Mouse (Mus musculus): Measurements from ENCODE around the gene Dpp6.

The Dpp6 gene

DNA sequence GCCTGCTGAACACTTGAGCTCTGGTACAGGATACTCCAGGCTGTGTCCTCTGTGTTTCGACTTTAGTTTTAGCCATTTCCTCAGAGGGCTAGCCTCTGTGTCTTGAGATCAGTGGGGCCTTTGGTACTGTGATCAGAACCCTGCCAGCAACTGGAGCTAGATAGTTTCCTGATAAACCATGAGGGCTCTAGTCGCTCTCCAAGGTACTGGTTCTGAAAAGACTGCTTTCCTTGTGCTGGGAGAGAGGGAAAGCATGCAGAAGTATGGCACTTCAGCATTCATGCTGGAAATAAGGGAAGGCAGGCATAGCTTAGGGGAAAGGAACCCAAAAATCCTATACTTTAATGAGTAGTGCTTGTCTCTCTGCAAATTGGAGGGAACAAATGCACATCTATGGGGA is 548.9 kb downstream of the Dpp6 start:
- no peak for DNase-seq (ENCODE audit: low spot score in 2 of 2)

DNA sequence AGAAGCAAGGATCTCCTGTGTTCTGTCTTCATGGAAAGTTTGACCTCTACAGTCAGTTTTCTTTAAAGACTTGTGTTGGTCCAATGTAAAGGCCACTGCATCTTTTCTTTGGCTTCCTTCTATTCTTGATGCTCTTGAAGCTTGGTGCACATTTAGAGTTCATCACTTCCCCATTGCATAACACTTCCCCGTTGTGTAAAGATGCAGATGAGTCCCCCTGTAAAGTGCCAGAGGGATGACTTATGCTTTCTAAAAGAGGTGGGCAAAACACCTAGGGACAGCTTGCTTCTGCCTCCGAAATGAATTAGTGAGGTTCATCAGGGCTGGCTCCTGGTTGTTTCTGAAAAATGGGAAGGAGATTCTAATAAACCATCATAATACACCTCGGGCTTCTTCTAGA is 553.8 kb downstream of the Dpp6 start:
- no peak for DNase-seq (ENCODE audit: low spot score in 2 of 2)

DNA sequence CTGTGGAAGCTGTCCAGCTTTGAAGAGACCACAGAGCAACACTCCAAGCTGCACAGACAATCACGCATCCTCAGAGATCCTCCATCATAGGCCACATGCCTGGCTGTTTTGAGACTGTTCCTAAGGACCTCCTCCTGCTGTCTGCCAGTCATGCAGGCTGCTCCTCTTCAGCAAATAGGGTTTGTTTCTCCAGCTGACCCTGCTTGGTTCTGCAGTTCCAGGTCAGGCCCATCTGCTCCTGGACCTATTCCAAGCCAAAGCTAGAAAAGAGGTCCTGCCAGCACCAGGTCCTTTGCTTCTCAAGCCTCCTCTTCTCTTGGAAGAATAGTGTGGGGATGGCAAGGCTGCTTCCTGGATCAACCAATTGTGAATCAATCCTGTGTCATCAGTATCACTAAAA is 556.9 kb downstream of the Dpp6 start:
- no peak for DNase-seq (ENCODE audit: low spot score in 2 of 2)

DNA sequence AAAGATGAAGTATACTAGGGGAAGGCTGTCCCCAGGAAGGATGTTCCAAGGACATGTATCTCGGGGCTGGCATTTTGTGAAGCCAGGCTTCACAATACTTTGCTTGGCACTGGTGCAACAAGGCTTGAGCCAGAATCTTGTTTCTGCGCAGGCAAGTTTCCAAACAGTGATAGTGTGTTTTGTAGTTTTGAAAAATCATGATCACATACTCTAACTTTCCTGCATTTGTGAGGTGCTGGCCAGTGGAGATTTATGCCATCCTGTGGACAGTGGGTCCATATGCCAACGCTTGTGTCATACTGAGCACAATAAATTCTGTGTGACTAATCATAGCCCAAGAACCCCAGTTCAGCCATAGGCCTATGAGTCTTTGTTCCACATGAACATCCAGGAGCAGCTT is 558.8 kb downstream of the Dpp6 start:
- peak; percentile 34 to 44 for DNase-seq (ENCODE audit: low spot score in 2 of 2)

DNA sequence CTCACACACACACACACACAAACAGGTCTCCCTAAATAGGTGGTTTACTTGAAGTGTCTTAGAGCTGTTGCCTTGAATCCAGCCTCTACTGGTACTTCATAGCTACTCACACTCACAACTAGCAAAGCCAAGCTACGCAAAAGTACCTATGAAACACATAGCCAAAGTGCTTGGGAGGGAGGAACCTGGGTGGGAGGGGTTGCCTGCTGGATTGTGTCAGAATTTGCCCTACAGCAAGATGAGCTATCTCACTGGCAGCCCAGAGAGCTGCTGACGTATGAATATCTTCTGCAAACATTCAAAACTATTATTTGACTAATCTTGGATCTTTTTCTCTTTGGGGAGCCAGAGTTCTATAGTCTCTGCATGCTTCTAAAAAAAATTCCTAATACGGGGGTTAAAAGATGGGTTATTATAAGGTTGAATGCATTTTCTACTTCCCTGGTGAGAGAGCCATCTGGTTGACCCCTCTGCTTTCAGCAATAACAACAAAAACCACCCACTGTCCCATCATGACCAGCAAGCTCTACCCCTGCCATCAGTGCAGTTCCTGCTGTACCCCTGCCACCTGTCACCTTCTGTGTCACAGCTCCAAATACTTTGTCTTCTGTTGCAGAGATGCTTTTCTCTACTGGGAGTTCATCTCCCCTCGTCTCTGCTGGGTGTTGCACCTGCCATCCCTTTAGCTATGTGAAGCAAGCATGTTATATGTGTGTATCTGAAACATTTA is 563.8 kb downstream of the Dpp6 start:
- no peak for DNase-seq (ENCODE audit: low spot score in 2 of 2)

DNA sequence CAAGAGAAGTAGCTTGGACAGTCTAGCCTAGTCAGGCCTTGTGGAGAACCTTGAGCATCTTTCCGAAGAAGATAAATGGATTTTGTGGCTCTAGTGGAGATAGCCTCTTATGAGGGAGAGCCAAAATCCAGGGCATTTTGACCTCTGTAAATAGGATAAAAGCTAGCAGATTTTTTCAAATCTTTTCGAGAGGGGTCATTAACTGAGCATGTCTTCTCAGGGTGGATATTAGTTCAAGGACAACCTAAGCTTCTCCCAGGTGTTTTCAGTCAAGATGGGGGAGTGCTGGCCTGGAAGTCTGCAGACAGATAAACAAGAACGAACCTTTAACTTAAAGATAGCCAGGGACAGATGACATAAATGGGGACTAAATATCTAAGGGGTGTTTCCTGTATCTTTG is 581.4 kb downstream of the Dpp6 start:
- DNase-seq (ENCODE audit: low spot score in 2 of 2) = no peak

DNA sequence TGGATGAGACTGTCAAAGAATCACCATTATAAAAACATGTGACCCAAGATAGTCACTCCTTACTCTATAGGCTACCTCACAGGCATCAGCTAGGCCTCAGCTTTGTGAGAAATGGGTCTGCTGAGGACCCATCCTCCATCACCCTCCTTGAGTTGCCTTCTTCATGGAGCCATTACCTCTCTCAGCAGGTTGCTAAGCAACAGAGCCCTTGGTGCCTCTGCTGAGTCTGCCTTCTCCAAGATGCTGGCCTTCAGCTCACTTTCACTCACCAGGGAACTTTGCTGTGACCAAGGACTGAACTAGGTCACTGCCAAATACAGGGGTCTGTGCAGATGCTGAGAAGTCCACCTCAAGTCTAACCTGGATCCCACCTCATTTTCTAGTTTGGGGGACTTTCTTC is 582.1 kb downstream of the Dpp6 start:
- DNase-seq (ENCODE audit: low spot score in 2 of 2) = no peak

DNA sequence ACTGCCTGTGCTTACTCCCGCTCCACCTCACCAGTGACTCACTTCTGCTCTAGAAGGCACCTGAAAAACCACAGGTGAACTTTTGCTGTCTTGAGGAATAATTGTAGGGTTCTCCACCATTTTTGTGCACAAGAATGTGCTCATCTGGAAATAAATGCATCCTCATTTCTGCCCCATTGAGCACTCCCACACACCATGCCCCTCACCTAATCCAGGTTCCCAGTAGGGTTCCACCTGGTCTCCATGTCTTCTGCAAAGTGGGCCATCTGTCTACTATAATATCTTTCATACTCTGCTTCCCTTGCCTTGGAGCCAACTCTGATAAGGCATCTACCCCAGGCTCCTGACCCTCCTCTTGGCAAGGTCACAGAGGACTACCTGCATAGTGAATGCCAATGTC is 585.6 kb downstream of the Dpp6 start:
- no peak for DNase-seq (ENCODE audit: low spot score in 2 of 2)

DNA sequence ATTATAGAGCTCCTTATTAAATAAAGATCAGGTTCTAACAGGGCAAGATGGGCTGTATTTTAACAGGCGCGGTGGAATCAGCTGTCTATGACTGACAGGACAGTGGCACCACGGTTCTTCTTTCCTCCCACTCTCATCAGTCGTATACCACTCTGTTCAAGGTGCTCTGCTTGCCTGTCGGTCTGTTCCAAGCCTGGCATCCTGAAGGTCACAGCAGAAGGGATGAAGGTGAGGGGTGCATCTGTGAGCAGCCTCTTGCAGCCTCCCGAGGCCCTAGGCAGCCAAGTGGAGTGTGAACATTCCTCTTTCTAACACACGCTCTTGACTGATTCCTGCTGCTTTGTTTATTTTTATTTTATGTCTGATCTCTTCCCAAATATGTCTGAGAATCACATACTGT is 591.9 kb downstream of the Dpp6 start:
- no peak for DNase-seq (ENCODE audit: low spot score in 2 of 2)

DNA sequence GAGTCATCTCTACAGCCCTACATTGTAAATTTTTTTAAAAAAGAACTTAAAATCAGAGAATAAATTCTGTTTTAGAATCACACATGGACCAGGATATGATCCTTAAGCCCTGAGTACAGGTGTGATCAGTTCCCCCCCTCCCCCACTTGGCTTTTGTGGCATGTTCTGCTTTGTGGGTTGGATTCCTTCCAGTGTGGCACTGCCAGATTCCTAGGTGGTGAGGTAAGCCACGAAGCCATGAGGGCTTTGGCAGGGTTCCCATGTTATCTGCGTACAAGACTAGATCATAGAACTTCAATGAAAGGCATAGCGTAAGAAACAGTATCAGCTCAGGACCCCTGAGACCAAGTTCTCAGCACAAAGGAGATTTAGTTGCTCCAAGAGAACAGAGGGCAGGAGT is 596.0 kb downstream of the Dpp6 start:
- DNase-seq (ENCODE audit: low spot score in 2 of 2) = peak in 1 of 2 experiments; percentile 31

DNA sequence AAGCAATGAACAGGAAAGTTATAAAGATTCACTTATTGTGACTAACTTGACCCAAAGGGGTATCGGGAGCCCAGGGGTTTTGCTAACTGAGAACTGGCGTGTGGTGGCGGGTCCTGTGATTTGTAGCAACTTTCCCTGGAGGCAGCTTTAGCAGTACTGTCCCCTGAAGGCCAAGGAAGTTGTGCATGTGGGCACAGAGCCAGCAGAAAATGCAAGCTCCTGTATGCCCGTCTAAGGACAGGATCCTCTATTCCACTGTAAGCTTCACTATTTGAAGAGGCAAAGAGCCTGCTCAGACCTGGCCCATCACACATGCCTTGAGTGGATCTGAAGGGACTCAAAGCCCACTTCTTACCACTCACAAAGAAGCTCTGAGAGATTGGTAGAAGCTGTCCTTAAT is 598.5 kb downstream of the Dpp6 start:
- no peak for DNase-seq (ENCODE audit: low spot score in 2 of 2)

DNA sequence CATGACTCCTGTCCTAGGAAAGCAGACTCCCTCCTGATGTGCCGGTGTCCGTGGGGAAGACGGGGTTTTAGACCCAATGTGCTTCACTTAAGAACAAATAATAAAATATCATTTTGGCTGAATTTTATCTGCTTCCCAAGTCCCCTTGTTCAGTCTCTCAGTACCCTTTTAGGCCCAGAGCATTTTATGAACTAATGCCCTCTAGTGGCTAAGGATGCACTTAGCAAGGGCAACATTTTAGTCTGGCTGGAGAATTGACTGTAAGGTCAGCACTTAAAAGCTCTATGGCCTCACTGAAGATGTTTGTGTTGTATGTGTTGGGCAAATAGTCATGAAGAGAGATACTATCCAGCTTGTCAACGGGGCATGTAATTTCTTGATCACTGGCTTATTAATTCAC is 599.6 kb downstream of the Dpp6 start:
- DNase-seq (ENCODE audit: low spot score in 2 of 2) = no peak

DNA sequence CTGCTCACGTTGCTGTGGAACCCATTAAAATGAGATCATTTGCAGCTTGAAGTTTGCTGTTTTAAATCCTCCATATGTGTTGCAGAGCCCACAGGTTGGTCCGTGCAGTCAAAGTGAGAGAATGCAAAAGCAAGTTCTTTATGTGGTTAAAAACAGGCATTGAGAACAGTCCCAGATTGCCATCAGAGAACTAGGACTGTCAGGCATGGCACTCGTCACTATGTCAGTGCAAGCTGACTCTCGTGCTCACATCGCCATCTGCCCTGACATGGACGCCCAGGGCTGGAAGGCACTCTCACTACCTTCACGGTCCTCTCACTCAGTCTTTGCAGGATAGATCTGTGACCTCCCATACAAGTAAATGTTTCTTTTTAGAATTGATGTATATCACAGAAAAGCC is 600.4 kb downstream of the Dpp6 start:
- DNase-seq (ENCODE audit: low spot score in 2 of 2) = peak; percentile 28 to 56

DNA sequence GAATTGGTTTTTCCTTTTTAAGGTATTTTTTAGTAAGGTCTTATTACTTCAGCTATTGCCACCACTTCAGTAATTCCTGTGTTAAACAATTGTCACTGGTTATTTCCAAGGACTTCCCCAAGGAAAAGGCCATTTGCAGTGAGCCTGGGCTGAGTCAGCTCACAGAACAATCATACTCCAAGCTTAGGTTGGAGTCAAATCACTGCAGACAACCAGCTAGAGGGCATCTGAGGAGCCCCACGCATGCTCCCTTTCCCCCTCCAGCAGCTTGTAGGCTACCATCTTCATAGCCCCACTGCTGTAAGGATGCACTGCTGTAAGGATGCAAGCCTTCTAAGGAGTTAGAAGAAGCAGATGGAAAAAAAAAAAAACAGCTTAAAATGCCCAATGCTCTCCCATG is 601.9 kb downstream of the Dpp6 start:
- DNase-seq (ENCODE audit: low spot score in 2 of 2) = no peak

DNA sequence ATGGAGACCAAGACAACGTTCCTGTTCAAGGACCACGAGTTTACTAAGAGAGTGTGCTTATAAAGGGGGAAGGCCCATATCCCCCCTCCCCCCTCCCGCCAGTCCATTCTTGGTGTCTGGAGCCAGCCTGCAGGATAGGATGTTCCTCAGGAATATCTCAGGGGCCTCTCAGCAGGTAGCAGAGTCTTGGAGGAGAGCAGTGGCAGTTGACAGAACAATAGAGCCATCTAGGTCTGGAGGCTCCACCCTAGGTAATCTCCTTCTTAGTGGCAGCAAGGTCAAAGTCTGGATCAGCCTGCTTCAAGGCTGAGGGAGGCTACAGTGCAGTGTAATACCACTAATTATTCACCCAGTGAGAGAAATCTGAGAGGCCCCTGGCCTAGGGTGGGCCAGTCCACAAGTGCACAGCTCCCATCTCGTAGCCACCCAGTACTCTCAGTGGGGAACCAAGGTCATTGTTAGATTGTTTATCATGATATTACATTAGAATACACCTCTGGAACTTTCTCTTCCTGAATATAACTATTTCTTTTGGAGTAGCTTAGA is 604.2 kb downstream of the Dpp6 start:
- no peak for DNase-seq (ENCODE audit: low spot score in 2 of 2)

DNA sequence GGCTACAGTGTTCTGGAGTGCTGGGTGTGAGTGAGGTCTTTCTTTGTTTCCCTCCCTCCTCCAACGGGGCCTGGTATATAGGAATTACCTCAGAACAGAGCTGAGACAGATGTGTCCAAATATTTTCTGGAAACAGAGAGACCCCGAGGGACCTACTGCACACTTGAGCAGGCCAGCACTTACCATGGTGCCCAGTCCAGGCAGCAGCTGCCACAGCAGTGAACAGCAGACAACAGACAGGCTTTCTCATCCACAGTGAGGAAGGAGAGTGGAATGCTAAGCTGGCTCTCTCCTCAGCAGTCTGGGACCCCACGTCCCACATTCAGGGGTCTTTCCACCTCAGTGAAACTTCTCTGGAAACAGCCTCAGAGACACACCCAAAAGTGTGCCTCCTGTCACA is 606.8 kb downstream of the Dpp6 start:
- no peak for DNase-seq (ENCODE audit: low spot score in 2 of 2)

DNA sequence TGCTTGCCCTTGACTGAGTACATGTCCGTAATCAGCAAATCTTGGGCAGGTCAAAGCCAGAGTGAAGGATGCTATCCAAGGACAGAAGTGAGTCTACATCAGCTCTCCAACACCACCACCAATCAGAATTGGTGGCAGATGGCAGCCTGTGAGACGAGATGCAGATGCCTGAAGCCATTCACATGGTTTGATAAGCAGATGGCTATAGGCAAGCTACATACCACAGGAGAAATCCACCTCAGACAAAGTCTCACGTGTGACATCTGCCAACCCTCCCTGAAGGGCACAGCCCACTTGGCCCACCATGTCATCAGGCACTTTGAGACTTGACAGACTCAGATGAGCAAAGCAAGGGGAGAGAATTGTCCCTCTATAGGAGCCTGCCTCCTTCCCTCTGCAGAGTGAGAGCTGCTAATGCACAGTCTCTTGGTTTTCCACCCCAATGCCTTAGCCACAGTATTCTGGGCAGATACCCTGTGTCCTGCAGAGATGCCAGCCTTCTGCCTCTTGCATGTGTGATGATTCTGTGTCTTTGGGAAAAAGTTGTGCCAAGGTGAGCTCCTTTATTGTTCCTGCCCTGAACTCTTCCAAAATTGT is 607.6 kb downstream of the Dpp6 start:
- DNase-seq (ENCODE audit: low spot score in 2 of 2) = no peak

DNA sequence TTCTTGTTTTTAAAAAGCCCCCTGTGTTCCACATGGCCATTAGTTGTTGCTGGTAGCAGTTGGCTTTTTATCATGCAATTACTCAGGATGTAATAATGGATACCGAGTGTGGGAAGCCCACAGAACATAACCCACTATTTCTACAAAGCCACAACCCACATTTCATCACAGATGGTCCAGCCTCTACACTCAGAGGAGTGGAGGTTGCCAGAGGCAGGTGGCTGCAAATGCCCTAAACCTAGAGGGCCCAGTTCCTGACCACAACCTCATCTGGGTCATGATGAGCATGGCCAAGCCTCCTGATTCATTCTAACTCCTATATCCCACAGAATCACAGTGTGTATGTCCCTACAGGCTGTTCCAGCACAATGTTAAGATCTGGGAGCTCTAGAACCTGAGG is 609.2 kb downstream of the Dpp6 start:
- no peak for DNase-seq (ENCODE audit: low spot score in 2 of 2)

DNA sequence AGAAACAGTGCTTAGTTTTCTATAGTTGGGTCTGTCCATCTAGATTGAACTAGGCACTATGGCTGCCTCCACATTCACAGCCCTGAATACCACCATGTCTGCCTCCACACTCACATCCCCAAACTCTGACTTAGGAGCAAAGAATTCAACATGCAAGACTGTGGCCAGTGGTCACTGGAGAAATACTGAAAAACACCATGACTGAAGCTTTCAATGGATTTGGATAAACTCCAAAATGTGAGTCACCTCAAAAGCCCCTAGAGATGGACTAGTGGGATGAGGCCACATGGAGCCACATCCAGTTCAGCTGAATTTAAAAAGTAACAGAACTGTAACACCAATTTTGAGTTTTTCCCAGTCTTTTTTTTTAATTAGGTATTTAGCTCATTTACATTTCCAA is 616.6 kb downstream of the Dpp6 start:
- DNase-seq (ENCODE audit: low spot score in 2 of 2) = no peak

DNA sequence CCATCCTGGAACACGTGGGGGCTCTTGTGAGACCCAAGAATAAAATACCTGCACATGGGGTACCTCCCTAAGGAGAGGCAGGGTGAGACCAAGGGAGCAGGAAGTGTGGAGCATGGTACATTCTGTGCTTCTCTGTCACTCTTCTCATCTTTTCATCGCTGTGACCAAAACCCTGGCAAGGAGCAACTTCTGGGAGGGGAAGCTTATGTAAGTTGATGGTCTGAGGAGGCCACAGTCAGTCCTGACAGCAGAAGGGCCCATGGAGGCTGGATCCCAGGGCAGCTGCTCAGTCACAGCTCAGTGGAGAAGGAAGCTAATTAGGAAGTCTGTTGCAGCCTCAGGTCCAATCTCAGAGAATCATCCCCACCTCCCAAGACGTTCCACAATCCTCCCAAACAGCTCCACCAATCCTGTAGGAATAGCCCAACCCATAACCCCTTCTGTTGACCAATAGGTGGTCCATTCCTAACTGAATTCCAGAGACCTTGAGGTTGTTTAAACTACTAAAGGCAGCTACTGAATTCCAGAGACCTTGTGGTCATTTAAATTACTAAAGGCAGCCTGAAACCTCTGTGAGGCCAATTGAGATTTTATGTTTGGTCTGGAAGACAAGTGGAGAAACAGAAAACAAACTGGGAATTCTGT is 636.3 kb downstream of the Dpp6 start:
- no peak for DNase-seq (ENCODE audit: low spot score in 2 of 2)

DNA sequence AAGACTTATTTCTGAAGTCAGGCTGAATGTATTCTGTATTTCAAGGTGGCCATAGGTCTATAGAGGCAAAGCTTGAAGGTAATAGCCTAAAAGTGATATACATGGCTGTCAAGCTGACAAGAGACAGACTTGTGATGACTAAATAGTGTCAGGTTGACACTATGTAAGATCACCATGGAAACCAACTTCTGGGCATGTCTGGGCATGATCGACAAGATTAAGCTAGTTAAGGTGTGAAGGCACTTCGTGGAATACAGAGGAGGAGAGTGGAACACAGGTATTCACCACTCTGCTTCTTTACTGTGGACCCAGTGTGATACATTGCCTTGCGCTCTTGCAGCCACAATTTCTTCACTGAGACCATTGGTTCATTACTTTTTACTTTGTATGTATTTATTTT is 637.4 kb downstream of the Dpp6 start:
- DNase-seq (ENCODE audit: low spot score in 2 of 2) = no peak

DNA sequence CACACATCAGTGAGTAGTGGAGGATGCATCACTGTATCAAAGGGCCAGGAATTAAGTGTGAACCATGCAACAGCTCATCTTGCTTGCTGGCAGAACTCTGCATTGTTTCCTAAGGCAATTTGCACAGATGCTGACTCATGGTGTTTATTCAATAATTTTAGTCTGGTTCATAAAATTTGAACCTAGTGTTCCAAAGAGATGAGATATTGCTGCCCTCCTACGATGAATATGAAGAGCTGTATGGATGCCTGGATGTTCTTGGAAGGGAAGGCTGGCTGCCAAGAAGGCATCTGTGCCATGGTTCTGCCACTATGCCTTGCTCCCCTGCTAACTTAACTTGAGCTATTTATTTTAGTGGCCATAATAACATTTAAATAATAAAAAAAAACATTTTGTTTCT is 640.0 kb downstream of the Dpp6 start:
- no peak for DNase-seq (ENCODE audit: low spot score in 2 of 2)

DNA sequence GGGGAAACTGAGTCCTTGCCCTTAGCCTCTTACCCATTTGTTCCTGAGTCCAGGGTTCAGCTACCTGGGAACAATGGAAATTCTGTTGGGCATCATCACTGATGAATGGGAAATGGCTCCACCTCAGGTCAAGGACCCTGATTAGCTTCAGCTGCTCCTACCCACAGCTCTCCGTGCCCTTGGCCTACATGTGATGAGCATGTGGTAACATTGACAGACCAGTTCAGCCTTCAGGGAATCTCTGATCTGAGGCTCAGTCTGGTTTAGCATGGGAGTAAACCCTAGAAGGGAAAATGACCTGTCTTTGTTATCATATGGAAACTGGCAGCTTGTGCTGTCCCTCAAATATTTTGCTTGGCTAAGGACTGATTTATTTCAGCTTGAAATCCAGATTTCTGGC is 640.7 kb downstream of the Dpp6 start:
- no peak for DNase-seq (ENCODE audit: low spot score in 2 of 2)
